Mouse (Mus musculus) liver (tissue): ENCODE measurements around the gene Dctn1.

Source experiments
- DNase-seq: peaks from one replicate; pipeline ENCODE4 v3.0.0-alpha.2; 2020; ENCODE audit warnings: mixed read lengths

The Dctn1 gene

DNA sequence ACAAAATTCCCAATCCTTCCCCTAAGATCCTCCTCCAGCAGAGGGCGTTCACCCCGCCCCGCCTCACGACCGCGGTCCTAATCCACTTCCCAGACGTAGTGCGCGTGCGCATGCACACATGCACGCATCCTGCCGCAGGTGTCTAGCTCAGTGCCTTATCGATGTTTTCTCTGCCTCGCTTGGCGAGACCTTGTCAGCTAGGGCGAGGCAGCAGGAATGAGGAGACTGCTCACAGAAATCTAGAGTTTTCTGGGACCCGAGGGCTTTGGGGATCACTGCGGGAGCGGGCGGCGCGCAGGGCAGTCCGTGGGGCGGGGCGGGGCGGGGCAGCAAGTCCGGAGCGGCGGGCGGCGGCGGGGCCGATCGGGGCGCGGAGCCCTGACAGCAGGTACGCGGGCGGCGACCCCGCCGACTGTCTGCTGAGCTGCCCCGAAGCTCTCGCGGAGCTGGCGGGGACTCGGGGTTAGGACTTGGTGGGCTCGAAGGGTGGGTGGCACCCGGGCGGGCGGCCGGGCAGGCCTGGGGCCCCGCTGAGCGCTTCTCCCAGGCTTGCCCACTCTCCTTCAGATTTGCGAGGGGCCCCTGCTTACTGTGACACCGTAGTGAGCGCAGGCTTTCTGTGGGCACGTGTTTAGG lies at the start of gene Dctn1:
TSS of gene Dctn1 (plus strand) at position 314 of the 636 bp plus-strand sequence.
- DNase-seq, result peak; percentile 96

GRCm38 (mm10) chr6:83116373-83117164 lies 49.2 kb upstream of the Dctn1 start:
- DNase-seq, result no peak

- no peak for DNase-seq
These were observed 48.6 kb upstream of the Dctn1 start for GRCm38 (mm10) chr6:83117165-83117438.

DNA sequence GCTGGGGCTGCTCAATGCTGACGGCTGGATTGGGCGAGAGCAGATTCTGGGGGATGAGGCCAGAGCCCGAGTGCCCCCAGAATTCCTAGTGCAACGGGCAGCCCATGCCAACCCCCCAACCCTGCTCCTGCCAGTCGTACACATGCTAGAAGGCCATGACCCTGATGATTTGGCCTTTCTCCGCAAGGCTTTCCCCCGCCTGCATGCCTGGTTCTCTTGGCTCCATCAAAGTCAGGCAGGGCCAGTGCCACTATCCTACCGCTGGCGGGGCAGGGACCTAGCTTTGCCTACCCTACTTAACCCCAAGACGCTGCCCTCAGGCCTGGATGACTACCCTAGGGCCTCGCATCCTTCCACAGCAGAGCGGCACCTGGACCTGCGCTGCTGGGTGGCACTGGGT lies 48.1 kb upstream of the Dctn1 start:
- DNase-seq, result no peak

- no peak for DNase-seq
These were observed 47.4 kb upstream of the Dctn1 start for GRCm38 (mm10) chr6:83118369-83118768.

- no peak for DNase-seq
These were observed 46.6 kb upstream of the Dctn1 start for GRCm38 (mm10) chr6:83118825-83119733.

DNA sequence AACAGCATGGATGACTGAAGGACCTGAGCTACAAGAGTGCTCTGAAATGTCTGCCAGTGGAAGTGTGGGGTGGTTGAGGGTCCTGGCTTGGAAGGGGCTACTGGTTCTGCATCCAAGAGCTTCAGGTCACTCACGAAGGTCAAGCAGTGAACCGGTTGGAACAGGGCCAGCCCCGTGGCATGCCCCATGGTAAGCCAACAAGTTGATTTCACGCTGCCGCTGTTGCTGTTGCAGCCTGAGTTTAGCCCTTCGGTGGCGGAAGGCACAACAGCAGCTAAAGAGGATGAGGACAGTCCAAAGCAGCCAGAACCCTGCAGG lies 46.0 kb upstream of the Dctn1 start:
- no peak for DNase-seq

GRCm38 (mm10) chr6:83120930-83121862 lies 44.5 kb upstream of the Dctn1 start, which contains the start of gene Wbp1:
Gene Wbp1, minus strand, starts transcription at chr6:83121559.
- DNase-seq, result peak; percentile 94

GRCm38 (mm10) chr6:83121863-83122710 lies 43.6 kb upstream of the Dctn1 start:
- peak; percentile 54 for DNase-seq

- DNase-seq, result no peak
These were observed 42.8 kb upstream of the Dctn1 start for GRCm38 (mm10) chr6:83122961-83123360.

GRCm38 (mm10) chr6:83124851-83125312 lies 40.8 kb upstream of the Dctn1 start:
- peak; percentile 89 for DNase-seq

- no peak for DNase-seq
These were observed 40.4 kb upstream of the Dctn1 start, which contains the start of gene Ino80b for GRCm38 (mm10) chr6:83125331-83125730. Gene Ino80b, minus strand, starts transcription at chr6:83125431.

DNA sequence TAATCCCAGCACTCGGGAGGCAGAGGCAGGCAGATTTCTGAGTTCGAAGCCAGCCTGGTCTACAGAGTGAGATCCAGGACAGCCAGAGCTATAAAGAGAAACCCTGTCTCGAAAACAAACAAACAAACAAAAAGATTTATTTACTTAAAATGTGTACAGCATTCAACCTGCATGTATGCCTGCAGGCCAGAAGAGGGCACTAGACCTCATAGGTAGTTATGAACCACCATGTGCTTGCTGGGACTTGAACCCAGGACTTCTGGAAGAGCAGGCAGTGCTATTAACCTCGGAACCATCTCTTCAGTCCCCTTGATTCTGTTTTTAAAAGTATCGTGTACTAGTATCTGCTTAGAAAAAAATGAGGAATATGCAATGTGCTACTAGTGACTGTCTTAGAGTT lies 38.3 kb upstream of the Dctn1 start:
- DNase-seq, result no peak

GRCm38 (mm10) chr6:83131469-83132034 lies 34.2 kb upstream of the Dctn1 start:
- no peak for DNase-seq

GRCm38 (mm10) chr6:83132176-83132919 lies 33.4 kb upstream of the Dctn1 start:
- no peak for DNase-seq

DNA sequence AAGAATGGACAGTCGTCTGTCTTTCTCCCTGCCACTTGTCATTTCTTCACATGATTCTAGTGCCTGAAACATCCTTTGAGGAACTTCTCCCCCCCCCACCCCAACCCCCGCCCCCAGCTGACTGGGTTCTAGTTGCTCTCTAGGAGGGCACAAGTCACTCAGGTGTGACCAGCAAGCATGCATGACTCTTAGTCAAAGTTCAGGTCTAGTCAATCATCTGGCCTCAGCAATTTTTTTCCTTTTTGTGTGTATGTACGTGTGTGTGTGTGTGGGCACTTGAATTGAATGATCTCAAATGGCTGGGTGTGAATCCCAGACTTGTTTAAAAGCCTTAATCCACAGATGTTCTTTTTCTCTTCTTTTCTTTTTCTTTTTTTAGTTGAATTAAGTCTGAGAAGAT lies 31.5 kb upstream of the Dctn1 start:
- no peak for DNase-seq

DNA sequence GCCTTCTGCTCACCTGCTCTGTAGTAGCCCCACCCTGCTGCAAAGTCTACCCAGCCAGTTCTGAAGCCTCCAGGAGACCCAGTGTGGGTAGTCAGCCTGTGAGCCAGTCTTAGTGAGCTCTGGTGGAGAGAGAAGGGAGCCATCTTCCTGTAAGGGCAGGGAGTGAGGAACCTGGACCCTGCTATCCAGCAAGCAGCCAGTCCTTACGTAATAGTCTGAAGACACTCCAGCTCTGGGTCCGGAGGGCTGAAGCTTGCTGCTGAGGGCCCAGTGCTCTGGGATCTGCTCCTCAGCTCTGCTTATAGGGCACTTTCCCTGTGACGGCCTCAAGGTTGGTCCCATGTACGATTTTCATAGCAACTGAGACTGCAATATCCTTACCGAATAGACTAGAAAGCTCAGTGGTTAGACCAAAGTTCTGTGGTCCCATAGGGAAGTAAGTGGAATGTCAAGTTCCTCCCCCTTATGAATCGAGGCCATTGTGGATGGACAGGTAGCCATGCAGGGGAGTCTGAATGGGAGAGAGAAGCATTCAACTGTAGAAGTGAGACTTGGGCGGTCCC lies 30.7 kb upstream of the Dctn1 start, which contains the start of gene Rtkn:
TSS of gene Rtkn (plus strand) at position 513 of the 563 bp plus-strand sequence.
- DNase-seq, result no peak

- peak; percentile 38 for DNase-seq
These were observed 30.1 kb upstream of the Dctn1 start for GRCm38 (mm10) chr6:83135571-83136161.

DNA sequence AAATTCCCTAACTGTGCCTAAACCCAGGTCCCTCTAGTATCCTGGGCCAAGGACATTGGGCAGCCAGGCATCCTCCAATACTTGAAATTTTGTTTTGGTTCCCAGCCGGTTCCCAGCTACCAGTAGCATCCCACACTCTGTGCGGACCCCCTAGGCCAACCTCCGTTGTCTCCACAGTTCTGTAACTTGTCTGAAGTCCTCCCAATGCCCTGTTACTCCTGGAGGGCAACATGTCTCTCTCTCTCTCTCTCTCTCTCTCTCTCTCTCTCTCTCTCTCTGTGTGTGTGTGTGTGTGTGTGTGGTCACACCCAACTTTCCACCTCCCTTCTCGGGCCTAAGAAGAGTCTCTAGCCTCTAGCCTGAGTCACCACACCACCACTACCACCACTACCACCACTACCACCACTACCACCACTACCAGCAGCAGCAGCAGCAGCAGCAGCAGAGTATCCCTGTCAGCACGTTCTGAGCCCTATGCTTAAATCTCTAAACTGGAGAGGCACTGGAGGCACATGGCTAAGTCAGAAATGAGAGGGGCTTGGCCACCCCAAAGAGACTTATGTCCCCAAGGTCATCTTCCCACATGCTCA lies 29.3 kb upstream of the Dctn1 start:
- DNase-seq, result no peak
